ENCODE assay signal across 8 mouse cellular contexts in genomic region chr10:79766508-79767325, GRCm38 (mm10). TPM values are rescaled to one million over a fixed set of nuclear protein-coding genes. Genes with fewer than 3 reads are reported as not detected.
A peak's percentile ranks its signal among the peaks of the same experiment; 100 is the strongest.
DNase-seq lines count a peak whose midpoint lies in the region; ATAC-seq lines count a peak whose summit lies in the region.

TSS of gene Rnf126 (minus strand) at chr10:79766952.

- under 1% methylated on average over 96 of the region's 101 CpGs for WGBS in heart, embryonic 13.5 days
- WGBS in liver, embryonic 12.5 days (ENCODE audit: insufficient replicate concordance): under 1% methylated on average over 92 of the region's 101 CpGs
- under 1% methylated on average over 92 of the region's 101 CpGs for WGBS in stomach, embryonic 15.5 days

- H3K27me3 ChIP-seq in heart, embryonic 13.5 days (replicated peaks): peaks cover 9% of the 10 kb centered on the region
- peaks cover 8% of the 10 kb centered on the region for H3K27me3 ChIP-seq in liver, embryonic 12.5 days (replicated peaks)
- no peaks in the 10 kb centered on the region for H3K27me3 ChIP-seq in stomach, embryonic 15.5 days (replicated peaks)

- peaks cover 13% of the 10 kb centered on the region for H3K36me3 ChIP-seq in heart, embryonic 13.5 days
- peaks cover 28% of the 10 kb centered on the region for H3K36me3 ChIP-seq in liver, embryonic 12.5 days
- peaks cover 5% of the 10 kb centered on the region for H3K36me3 ChIP-seq in stomach, embryonic 15.5 days

- H3K4me1 ChIP-seq in brown adipose tissue, adult 24 weeks (ENCODE audit: control insufficient read depth, insufficient read depth, insufficient read length, low read length): peaks cover 9% of the 10 kb centered on the region
- peaks cover 42% of the 10 kb centered on the region for H3K4me1 ChIP-seq in heart, embryonic 13.5 days
- H3K4me1 ChIP-seq in liver, embryonic 12.5 days: peaks cover 52% of the 10 kb centered on the region
- peaks cover 35% of the 10 kb centered on the region for H3K4me1 ChIP-seq in stomach, embryonic 15.5 days

- ATAC-seq in heart, embryonic 13.5 days (ENCODE audit: extremely low read depth, insufficient number of reproducible peaks, low FRiP score, low TSS enrichment): peak; percentile 89
- peak; percentile 91 for ATAC-seq in liver, embryonic 12.5 days
- ATAC-seq in stomach, embryonic 15.5 days (ENCODE audit: insufficient read depth, low FRiP score, low read depth): peak; percentile 91

- DNase-seq in CD4-positive, CD25-positive, alpha-beta regulatory T cell, adult 2 months (ENCODE audit: low read depth, low spot score): peak; percentile 99
- DNase-seq in fat pad, adult 2 months (ENCODE audit: extremely low read depth, low read depth, low spot score): peak; percentile 89
- peak; percentile 100 for DNase-seq in kidney, postnatal 10 days
- peak; percentile 99 to 100 for DNase-seq in natural killer cell, adult 2 months (ENCODE audit: low spot score in 2 of 2)

- H3K4me2 ChIP-seq in heart, embryonic 13.5 days: peak within 1 kb of the TSS; percentile 97
- peak within 1 kb of the TSS; percentile 89 for H3K4me2 ChIP-seq in liver, embryonic 12.5 days
- peak within 1 kb of the TSS; percentile 80 for H3K4me2 ChIP-seq in stomach, embryonic 15.5 days

- H3K9ac ChIP-seq in heart, embryonic 13.5 days: peak within 1 kb of the TSS; percentile 98
- peak within 1 kb of the TSS; percentile 94 for H3K9ac ChIP-seq in liver, embryonic 12.5 days
- H3K9ac ChIP-seq in stomach, embryonic 15.5 days: peak within 1 kb of the TSS; percentile 94

- H3K27ac ChIP-seq in brown adipose tissue, adult 24 weeks (replicated peaks; ENCODE audit: low read depth, low read length): peak within 1 kb of the TSS; percentile 52
- peak within 1 kb of the TSS; percentile 91 for H3K27ac ChIP-seq in heart, embryonic 13.5 days (replicated peaks)
- H3K27ac ChIP-seq in liver, embryonic 12.5 days: peak within 1 kb of the TSS; percentile 86
- H3K27ac ChIP-seq in stomach, embryonic 15.5 days: peak within 1 kb of the TSS; percentile 95

- no peaks in the 10 kb centered on the region for H3K9me3 ChIP-seq in heart, embryonic 13.5 days
- H3K9me3 ChIP-seq in liver, embryonic 12.5 days (replicated peaks): no peaks in the 10 kb centered on the region
- no peaks in the 10 kb centered on the region for H3K9me3 ChIP-seq in stomach, embryonic 15.5 days

- peak within 1 kb of the TSS; percentile 87 for H3K4me3 ChIP-seq in brown adipose tissue, adult 24 weeks (ENCODE audit: insufficient read depth, low read depth, low read length)
- H3K4me3 ChIP-seq in heart, embryonic 13.5 days: peak within 1 kb of the TSS; percentile 93
- H3K4me3 ChIP-seq in liver, embryonic 12.5 days: peak within 1 kb of the TSS; percentile 91
- H3K4me3 ChIP-seq in stomach, embryonic 15.5 days (replicated peaks): peak within 1 kb of the TSS; percentile 91

RNA-seq across cellular contexts. Expression of gene Rnf126, which starts in this region (rescaled TPM):
- polyA plus RNA-seq in brown adipose tissue, adult 24 weeks (2012; ENCODE audit: insufficient read depth, insufficient read length, missing spikeins): 23.3 and 27.2 TPM in 2 replicates
- polyA plus RNA-seq in heart, embryonic 13.5 days (2015; fragmentation: Nextera tagmentation; extraction: Ambion mirVana): 61.4 and 66.3 TPM in 2 replicates
- polyA plus RNA-seq in liver, embryonic 12.5 days (2016; fragmentation: Nextera tagmentation; extraction: Ambion mirVana): 79.6 and 80.4 TPM in 2 replicates
- polyA plus RNA-seq in stomach, embryonic 15.5 days (2015; fragmentation: Nextera tagmentation; extraction: Ambion mirVana): 87.8 and 88.1 TPM in 2 replicates

Comparison
In these comparisons a context has a peak if more than half of its experiments do, and no peak if none do; other contexts are left out.
1. Peak in every context shown above with its lines: DNase-seq, ATAC-seq, H3K4me3 ChIP-seq and H3K27ac ChIP-seq.